Mouse (Mus musculus) testis, postnatal 10 days (tissue): ENCODE results near the gene 1110032A03Rik.

Source experiments
- DNase-seq: peaks from one replicate; pipeline ENCODE4 v3.0.0; 2021; ENCODE audit warnings: low spot score

Gene 1110032A03Rik

GRCm38 (mm10) chr9:50774991-50775612 lies at the start of gene 1110032A03Rik, which contains the start of gene Alg9:
Gene 1110032A03Rik (minus strand): TSS chr9:50775520.
Gene Alg9 (plus strand): TSS chr9:50775019.
- DNase-seq, result peak; percentile 94

GRCm38 (mm10) chr9:50823779-50824453 lies 48.6 kb upstream of the 1110032A03Rik start:
- DNase-seq, result no peak

- DNase-seq, result no peak
Observed at GRCm38 (mm10) chr9:50822216-50822615, 46.9 kb upstream of the 1110032A03Rik start.

- no peak for DNase-seq
Observed at GRCm38 (mm10) chr9:50821651-50822050, 46.3 kb upstream of the 1110032A03Rik start.

GRCm38 (mm10) chr9:50819716-50820115 lies 44.4 kb upstream of the 1110032A03Rik start:
- no peak for DNase-seq

- no peak for DNase-seq
Observed at GRCm38 (mm10) chr9:50818050-50818449, 42.7 kb upstream of the 1110032A03Rik start.

GRCm38 (mm10) chr9:50816512-50816911 lies 41.2 kb upstream of the 1110032A03Rik start:
- DNase-seq, result no peak

GRCm38 (mm10) chr9:50815666-50816065 lies 40.3 kb upstream of the 1110032A03Rik start:
- DNase-seq, result no peak

- DNase-seq, result no peak
Observed at GRCm38 (mm10) chr9:50813796-50814195, 38.5 kb upstream of the 1110032A03Rik start.

- DNase-seq, result no peak
Observed at GRCm38 (mm10) chr9:50811746-50812145, 36.4 kb upstream of the 1110032A03Rik start.

- no peak for DNase-seq
Observed at GRCm38 (mm10) chr9:50811187-50811586, 35.9 kb upstream of the 1110032A03Rik start.

- no peak for DNase-seq
Observed at GRCm38 (mm10) chr9:50809146-50809545, 33.8 kb upstream of the 1110032A03Rik start.

- DNase-seq, result no peak
Observed at GRCm38 (mm10) chr9:50808471-50808870, 33.2 kb upstream of the 1110032A03Rik start.

GRCm38 (mm10) chr9:50803055-50803671 lies 27.8 kb upstream of the 1110032A03Rik start:
- DNase-seq, result no peak

GRCm38 (mm10) chr9:50800985-50801384 lies 25.7 kb upstream of the 1110032A03Rik start:
- DNase-seq, result no peak

GRCm38 (mm10) chr9:50798368-50798767 lies 23.0 kb upstream of the 1110032A03Rik start:
- DNase-seq, result no peak

- no peak for DNase-seq
Observed at GRCm38 (mm10) chr9:50797641-50798040, 22.3 kb upstream of the 1110032A03Rik start.

GRCm38 (mm10) chr9:50796776-50797175 lies 21.5 kb upstream of the 1110032A03Rik start:
- no peak for DNase-seq

- no peak for DNase-seq
Observed at GRCm38 (mm10) chr9:50795266-50795665, 19.9 kb upstream of the 1110032A03Rik start.

GRCm38 (mm10) chr9:50782155-50782554 lies 6.8 kb upstream of the 1110032A03Rik start:
- peak; percentile 59 for DNase-seq

- DNase-seq, result no peak
Observed at GRCm38 (mm10) chr9:50776162-50776760, 941 bp upstream of the 1110032A03Rik start.

GRCm38 (mm10) chr9:50775662-50776126 lies 374 bp upstream of the 1110032A03Rik start:
- no peak for DNase-seq
